Mouse (Mus musculus) heart, embryonic 12.5 days (tissue): ENCODE data around the gene Gng4. TPM values are rescaled to one million over a fixed set of nuclear protein-coding genes. Genes with fewer than 3 reads are reported as not detected.

ENCODE experiments used
- ATAC-seq: fragments of 200-750 bp; cut with Nextera tagmentation; 2 replicates; pipeline ENCODE4 v1.8.0; 2017; ENCODE audit warnings: moderate TSS enrichment, moderate library complexity; ENCODE audit not compliant: insufficient number of reproducible peaks, low FRiP score
- H3K27ac ChIP-seq: fragments of 300-500 bp; sonication (generic); 2 replicates; pipeline ENCODE4 v1.5.1; 2016; ENCODE audit warnings: mild to moderate bottlenecking, moderate library complexity; ENCODE audit not compliant: poor library complexity, severe bottlenecking
- H3K27me3 ChIP-seq: fragments of 300-500 bp; sonication (generic); replicated peaks from 2 replicates; pipeline ENCODE4 v1.6.1; 2016; ENCODE audit warnings: mild to moderate bottlenecking, moderate library complexity
- H3K36me3 ChIP-seq: fragments of 300-500 bp; sonication (generic); 2 replicates; pipeline ENCODE4 v1.6.1; 2016; ENCODE audit warnings: mild to moderate bottlenecking, moderate library complexity
- H3K4me1 ChIP-seq: fragments of 300-500 bp; sonication (generic); replicated peaks from 2 replicates; pipeline ENCODE4 v1.6.1; 2016; ENCODE audit warnings: mild to moderate bottlenecking
- H3K4me2 ChIP-seq: fragments of 300-500 bp; sonication (generic); 2 replicates; pipeline ENCODE4 v1.6.1; 2016; ENCODE audit warnings: mild to moderate bottlenecking, moderate library complexity
- H3K4me3 ChIP-seq: fragments of 300-500 bp; sonication (generic); 2 replicates; pipeline ENCODE4 v1.5.1; 2016; ENCODE audit warnings: mild to moderate bottlenecking
- H3K9ac ChIP-seq: fragments of 300-500 bp; sonication (generic); 2 replicates; pipeline ENCODE4 v1.6.1; 2016; ENCODE audit warnings: mild to moderate bottlenecking, moderate library complexity
- H3K9me3 ChIP-seq: fragments of 300-500 bp; sonication (generic); replicated peaks from 2 replicates; pipeline ENCODE4 v1.6.1; 2016; ENCODE audit warnings: mild to moderate bottlenecking, moderate library complexity
- WGBS: fragments of 180-500 bp; shearing (Covaris S2); methylation state at CpG from one replicate; pipeline ENCODE4 v1.1.7; 2016; 5-methylcytosine and 5-hydroxymethylcytosine counted together
- polyA plus RNA-seq: library from polyadenylated mRNA; unstranded; fragments of >200 nt; fragmentation: Nextera tagmentation; extraction: Ambion mirVana; gene quantifications from 2 replicates; pipeline ENCODE4 v1.2.1, GENCODE M21; 2016

Gene Gng4
- polyA plus RNA-seq, 1 experiment from 2014 or later: 0.41 TPM

DNA sequence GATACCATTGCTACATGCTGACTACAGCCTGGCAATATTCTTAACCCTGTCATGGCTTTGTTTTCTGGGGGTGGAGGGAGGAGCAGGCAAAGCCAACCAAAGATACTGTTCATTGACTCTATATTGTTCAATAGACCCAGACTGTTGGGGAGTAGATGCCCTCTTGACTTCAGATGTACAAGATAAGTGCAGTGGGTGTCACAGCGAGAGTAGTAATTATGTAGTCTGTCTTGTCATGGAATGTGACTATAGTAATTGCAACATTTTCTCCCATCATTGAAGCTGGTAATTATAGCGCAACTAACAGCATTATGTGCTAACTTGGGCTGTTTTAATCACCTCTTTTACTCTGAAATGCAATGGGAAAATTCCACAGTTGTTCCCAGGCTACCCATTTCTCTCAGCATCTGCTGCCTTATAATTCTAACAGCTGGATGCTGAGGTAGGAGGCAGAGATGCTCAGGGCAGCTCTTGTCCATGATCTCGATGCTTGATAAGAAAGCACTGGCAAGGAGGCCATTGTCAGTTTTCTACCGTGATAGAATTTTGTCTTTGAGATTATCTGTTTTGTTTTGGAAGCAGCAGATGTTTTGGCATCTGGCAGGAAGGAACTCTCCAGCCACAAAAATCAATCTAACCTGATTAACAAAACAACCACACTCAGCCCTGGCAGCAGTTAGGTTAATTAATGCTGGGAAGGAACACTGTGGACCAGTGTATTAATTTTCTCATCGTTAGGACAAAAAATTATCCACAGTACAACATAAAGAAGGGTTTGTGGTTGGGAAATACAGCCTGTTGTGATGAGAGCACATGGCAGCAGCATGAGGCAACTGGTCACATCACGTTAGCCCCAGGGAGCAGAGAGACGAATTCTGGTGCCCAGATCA lies 36.6 kb downstream of the Gng4 start:
- no peak overlapping the region for H3K4me2 ChIP-seq
- H3K27ac ChIP-seq: no peak overlapping the region
- H3K4me1 ChIP-seq: no peaks in the 10 kb centered on the region
- no peaks in the 10 kb centered on the region for H3K9me3 ChIP-seq
- H3K4me3 ChIP-seq: no peak overlapping the region
- no peaks in the 10 kb centered on the region for H3K36me3 ChIP-seq
- no peak for ATAC-seq
- no peak overlapping the region for H3K9ac ChIP-seq
- H3K27me3 ChIP-seq: no peaks in the 10 kb centered on the region
- 70% methylated on average over 7 of the region's 7 CpGs for WGBS

DNA sequence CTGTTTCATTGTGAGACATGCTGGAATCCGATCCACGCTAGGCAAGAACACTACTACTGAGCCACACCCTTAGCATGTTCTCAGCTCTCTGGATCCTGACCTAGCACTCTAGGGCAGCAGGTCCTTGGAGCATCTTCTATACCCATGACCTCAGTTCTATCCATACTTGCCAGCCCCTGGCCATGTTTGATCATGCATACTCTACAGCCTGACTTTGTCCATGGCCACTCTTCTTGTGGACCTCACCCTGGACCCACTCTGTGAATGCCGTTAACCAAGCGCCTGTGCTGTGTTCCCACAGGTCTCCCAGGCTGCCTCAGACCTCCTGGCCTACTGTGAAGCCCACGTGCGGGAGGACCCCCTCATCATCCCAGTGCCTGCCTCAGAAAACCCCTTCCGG lies 41.1 kb downstream of the Gng4 start:
- ATAC-seq: no peak

GRCm38 (mm10) chr13:13826533-13826932 lies 42.7 kb downstream of the Gng4 start:
- no peak overlapping the region for H3K4me3 ChIP-seq
- H3K9ac ChIP-seq: no peak overlapping the region
- no peak for ATAC-seq
- H3K9me3 ChIP-seq: no peaks in the 10 kb centered on the region
- no peak overlapping the region for H3K27ac ChIP-seq
- no peaks in the 10 kb centered on the region for H3K36me3 ChIP-seq
- no peaks in the 10 kb centered on the region for H3K27me3 ChIP-seq
- WGBS: 84% methylated on average over 6 of the region's 6 CpGs
- no peak overlapping the region for H3K4me2 ChIP-seq
- H3K4me1 ChIP-seq: no peaks in the 10 kb centered on the region

More for the DNA sequence above, 41.1 kb downstream of the Gng4 start:
- Histone ChIP-seq H3K4me3 (no peak overlapping the region), H3K27ac (no peak overlapping the region), H3K27me3 (no peaks in the 10 kb centered on the region), H3K9me3 (no peaks in the 10 kb centered on the region), H3K4me1 (no peaks in the 10 kb centered on the region), H3K4me2 (no peak overlapping the region), H3K9ac (no peak overlapping the region), H3K36me3 (no peaks in the 10 kb centered on the region)
- 87% methylated on average over 7 of the region's 7 CpGs for WGBS

- H3K27ac ChIP-seq: no peak overlapping the region
- no peak overlapping the region for H3K4me3 ChIP-seq
- H3K4me1 ChIP-seq: no peaks in the 10 kb centered on the region
- H3K9ac ChIP-seq: no peak overlapping the region
- WGBS: 31% methylated on average over 1 of the region's 1 CpGs
- no peaks in the 10 kb centered on the region for H3K36me3 ChIP-seq
- no peak overlapping the region for H3K4me2 ChIP-seq
- H3K9me3 ChIP-seq: no peaks in the 10 kb centered on the region
- no peak for ATAC-seq
- H3K27me3 ChIP-seq: no peaks in the 10 kb centered on the region
These were observed 44.3 kb downstream of the Gng4 start for GRCm38 (mm10) chr13:13828125-13828524.

DNA sequence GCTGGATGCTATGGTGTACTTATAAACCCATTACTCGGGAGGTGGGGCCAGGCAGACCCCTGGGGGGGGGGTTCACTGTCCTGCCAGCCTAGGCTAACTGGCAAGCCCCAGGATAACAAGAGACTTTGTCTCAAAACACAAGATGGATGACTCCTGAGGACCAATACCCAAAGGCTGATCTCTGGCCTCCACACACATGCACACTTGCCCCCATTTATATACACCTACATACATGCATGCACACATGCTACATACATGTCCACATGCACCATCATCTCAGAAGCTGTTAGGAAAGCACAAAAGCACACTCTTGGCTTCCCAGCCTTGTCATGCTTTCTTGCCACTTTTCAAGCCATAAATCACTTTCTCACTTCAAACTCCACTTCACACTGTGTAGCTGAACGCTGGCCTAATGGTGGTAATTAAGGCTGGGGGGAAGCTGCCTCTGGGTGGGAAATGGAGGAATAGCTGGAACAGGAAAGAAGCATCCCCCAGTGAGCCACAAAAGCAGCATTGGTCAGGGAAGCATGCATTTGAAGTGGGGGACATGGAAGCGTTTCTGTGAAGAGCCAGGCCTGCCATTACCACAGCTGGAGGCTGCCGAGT lies 46.7 kb downstream of the Gng4 start:
- peaks cover 5% of the 10 kb centered on the region for H3K9me3 ChIP-seq
- H3K27ac ChIP-seq: no peak overlapping the region
- no peak overlapping the region for H3K4me2 ChIP-seq
- ATAC-seq: no peak
- H3K9ac ChIP-seq: no peak overlapping the region
- no peaks in the 10 kb centered on the region for H3K36me3 ChIP-seq
- H3K4me3 ChIP-seq: no peak overlapping the region
- H3K4me1 ChIP-seq: no peaks in the 10 kb centered on the region
- H3K27me3 ChIP-seq: no peaks in the 10 kb centered on the region
- 57% methylated on average over 4 of the region's 4 CpGs for WGBS

DNA sequence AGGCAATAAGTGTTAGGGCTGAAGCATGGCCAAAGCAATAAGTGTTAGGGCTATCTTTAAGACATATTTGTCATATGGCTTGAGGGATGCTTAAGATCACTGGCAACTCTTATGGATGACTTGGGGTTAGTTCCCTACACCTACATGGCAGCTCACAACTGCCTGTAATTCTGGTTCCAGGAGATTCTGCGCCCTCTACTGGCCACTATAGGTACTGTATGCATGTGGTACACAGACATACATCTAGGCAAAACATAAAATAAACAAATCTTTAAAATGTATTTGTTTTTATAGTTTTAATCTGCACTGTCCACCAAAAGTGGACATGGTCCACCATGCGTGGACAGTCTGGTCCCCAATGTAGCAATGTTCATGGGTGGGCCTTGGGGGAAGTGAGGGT lies 51.3 kb downstream of the Gng4 start:
- H3K4me2 ChIP-seq: no peak overlapping the region
- no peak overlapping the region for H3K4me3 ChIP-seq
- H3K9ac ChIP-seq: no peak overlapping the region
- H3K27me3 ChIP-seq: no peaks in the 10 kb centered on the region
- peaks cover 20% of the 10 kb centered on the region for H3K9me3 ChIP-seq
- H3K4me1 ChIP-seq: no peaks in the 10 kb centered on the region
- no peak for ATAC-seq
- peaks cover 2% of the 10 kb centered on the region; the same call in 1 of the 2 replicates for H3K36me3 ChIP-seq
- H3K27ac ChIP-seq: no peak overlapping the region
- 62% methylated on average over 2 of the region's 2 CpGs for WGBS

GRCm38 (mm10) chr13:13845021-13845420 lies 61.2 kb downstream of the Gng4 start:
- H3K4me2 ChIP-seq: no peak overlapping the region
- no peaks in the 10 kb centered on the region for H3K27me3 ChIP-seq
- H3K9ac ChIP-seq: no peak overlapping the region
- H3K4me1 ChIP-seq: no peaks in the 10 kb centered on the region
- WGBS: 54% methylated on average over 4 of the region's 4 CpGs
- no peaks in the 10 kb centered on the region for H3K36me3 ChIP-seq
- ATAC-seq: no peak
- no peak overlapping the region for H3K4me3 ChIP-seq
- no peak overlapping the region for H3K27ac ChIP-seq
- H3K9me3 ChIP-seq: no peaks in the 10 kb centered on the region; the same call in 1 of the 2 replicates

DNA sequence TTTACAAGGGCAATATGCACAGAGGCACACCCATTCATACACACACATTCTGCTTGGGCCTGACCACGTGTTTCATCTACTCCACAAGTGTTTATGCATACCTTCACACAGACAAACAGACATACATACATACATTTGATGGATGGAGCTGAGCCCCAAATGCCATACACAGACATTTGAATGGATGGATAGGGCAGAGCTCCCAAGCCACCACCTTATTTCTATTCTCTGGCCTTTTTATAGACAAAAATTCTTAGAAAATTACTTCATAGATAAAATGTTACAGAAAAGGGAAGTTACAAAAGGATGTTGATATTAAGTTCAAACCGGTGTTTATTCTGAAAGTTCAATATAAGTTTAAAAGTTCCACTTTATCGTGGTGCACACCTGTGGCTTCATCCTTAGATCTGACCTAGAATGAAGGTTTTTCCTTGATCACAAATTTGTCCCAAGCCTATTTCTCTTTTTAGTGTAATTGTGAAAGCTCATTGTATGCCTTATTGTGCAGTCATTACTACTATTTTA lies 63.3 kb downstream of the Gng4 start:
- Histone ChIP-seq H3K27ac (no peak overlapping the region), H3K9ac (no peak overlapping the region), H3K9me3 (no peaks in the 10 kb centered on the region; the same call in 1 of the 2 replicates), H3K4me1 (no peaks in the 10 kb centered on the region), H3K4me2 (no peak overlapping the region), H3K27me3 (no peaks in the 10 kb centered on the region), H3K4me3 (no peak overlapping the region), H3K36me3 (no peaks in the 10 kb centered on the region)
- 74% methylated on average over 3 of the region's 3 CpGs for WGBS
- ATAC-seq: no peak

GRCm38 (mm10) chr13:13857190-13857589 lies 73.3 kb downstream of the Gng4 start:
- H3K27me3 ChIP-seq: no peaks in the 10 kb centered on the region
- H3K4me1 ChIP-seq: peaks cover 2% of the 10 kb centered on the region; the same call in 1 of the 2 replicates
- 29% methylated on average over 4 of the region's 4 CpGs for WGBS
- no peak overlapping the region for H3K4me3 ChIP-seq
- no peak for ATAC-seq
- H3K9ac ChIP-seq: no peak overlapping the region
- no peak overlapping the region for H3K27ac ChIP-seq
- no peaks in the 10 kb centered on the region for H3K36me3 ChIP-seq
- no peak overlapping the region for H3K4me2 ChIP-seq
- no peaks in the 10 kb centered on the region for H3K9me3 ChIP-seq

DNA sequence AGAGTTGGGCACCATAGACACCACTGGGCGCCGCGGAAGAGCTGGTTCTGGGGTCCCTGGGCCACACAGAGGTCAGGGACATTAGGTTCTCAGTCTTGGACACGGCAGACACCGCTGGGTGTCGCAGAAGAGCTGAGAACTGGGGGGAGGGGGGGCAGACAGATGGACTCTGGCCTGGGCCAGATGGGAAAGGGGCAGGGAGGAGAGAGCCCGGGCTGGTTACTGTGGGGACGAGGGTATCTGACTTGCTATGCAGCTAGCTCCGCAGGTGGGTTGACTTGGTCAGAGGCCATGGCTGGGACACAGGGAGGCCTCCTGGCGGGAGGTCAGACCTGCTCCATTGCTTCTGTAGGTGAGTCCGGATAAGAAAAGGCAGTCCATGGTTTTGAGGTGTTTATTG lies 78.5 kb downstream of the Gng4 start:
- Histone ChIP-seq H3K9me3 (no peaks in the 10 kb centered on the region), H3K27me3 (no peaks in the 10 kb centered on the region), H3K36me3 (no peaks in the 10 kb centered on the region), H3K9ac (no peak overlapping the region), H3K27ac (no peak overlapping the region), H3K4me1 (no peaks in the 10 kb centered on the region), H3K4me3 (no peak overlapping the region), H3K4me2 (no peak overlapping the region)
- 69% methylated on average over 11 of the region's 11 CpGs for WGBS
- no peak for ATAC-seq

DNA sequence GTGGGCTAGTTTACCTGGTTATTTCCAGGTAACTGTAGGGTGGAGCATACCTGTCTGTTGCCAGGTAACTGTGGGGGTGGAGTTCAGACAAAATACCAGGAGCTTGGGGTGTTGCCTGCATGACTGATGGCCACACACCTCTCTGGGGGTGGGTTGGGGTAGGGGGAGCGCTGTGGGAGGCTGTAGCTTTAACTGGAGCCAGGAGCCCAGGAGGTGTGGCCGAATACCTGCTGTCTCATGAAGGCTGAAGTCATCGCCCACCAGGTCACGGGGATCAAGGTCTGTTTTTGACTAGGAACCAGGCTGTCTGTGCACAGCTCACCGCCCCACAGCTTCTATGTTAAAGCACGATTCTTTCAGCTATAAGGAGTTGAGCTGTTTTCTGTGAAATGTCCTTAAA lies 79.1 kb downstream of the Gng4 start:
- Histone ChIP-seq H3K9ac (no peak overlapping the region), H3K9me3 (no peaks in the 10 kb centered on the region), H3K4me3 (no peak overlapping the region), H3K27ac (no peak overlapping the region), H3K4me2 (no peak overlapping the region), H3K36me3 (no peaks in the 10 kb centered on the region), H3K27me3 (no peaks in the 10 kb centered on the region), H3K4me1 (no peaks in the 10 kb centered on the region)
- 57% methylated on average over 6 of the region's 6 CpGs for WGBS
- ATAC-seq: no peak
